Mouse (Mus musculus): ENCODE measurements around the gene Snx5.

The Snx5 gene

GRCm38 (mm10) chr2:144228521-144229346 is 42.0 kb downstream of the Snx5 start:
- DNase-seq: no peak

DNA sequence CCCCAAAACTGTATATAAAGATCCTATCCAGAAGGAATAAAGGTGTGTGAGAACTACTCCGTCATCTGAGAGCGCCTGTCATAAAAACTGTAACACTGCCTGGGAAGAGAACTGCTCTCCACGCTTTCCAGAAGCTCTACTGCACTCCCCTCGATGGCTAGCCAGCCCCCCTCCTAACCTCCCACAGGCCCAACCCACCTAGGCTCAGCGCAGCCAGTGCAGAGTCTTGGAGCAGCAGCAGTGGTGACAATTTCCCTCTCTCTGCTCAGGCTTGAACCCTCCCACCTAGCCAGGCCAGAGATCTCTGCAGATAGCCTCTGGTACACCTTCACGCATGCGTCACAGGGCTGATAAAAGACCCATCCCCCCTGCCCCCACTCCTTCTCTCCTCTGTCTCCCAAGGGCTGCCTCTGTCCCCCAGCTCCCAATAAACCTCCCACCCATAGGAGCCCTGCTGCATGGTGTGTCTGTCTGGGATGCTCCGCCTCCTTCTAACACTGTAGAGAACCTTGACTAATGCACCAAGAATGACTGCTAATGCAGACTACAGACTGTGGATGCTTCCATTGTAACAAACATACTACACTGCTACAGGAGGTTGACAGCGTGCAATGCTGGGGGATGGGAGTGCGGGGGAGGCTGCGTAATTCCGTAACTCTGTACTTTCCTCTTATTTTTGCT is 43.7 kb downstream of the Snx5 start:
- no peak for DNase-seq

DNA sequence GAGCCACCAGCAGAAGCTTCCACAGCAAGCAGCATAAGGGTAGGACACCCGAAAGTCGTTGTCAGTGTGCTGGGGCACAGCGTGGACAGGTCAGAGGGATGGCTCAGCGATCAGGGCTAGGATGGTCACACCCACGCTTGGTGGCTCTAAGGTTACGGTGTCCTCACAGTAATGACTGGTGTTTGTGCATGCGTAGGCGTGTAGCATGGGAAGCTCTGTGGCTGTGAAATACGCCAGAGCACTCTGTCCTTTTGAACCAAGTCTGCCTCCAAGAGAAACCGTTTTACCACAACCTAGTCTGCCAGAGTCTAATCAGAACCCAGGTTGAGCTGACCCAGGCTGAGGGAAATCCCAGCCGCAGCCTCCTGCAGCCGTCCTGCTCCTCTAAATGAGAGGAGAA is 46.4 kb downstream of the Snx5 start:
- DNase-seq: no peak

GRCm38 (mm10) chr2:144215601-144216000 is 55.1 kb downstream of the Snx5 start:
- no peak for DNase-seq

DNA sequence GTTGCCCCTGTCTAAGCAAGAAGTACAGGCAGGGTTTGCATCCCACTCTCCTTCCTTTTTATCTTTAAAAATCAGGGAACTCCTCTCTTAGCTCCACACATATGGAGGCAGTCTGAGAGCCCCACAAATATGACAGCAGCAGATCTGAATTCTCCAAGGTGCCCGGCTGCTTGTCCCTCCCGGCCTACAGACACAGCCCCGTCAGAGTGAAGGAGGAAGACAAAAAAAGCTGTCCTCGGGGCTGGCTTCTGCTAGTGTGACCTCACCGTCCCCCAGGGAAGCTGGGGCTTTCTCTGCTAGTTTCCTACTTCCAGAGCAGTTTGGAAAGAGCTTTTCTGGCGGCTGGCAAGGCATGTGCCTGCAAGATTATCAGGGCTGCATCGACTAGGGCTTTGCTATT is 55.5 kb downstream of the Snx5 start:
- DNase-seq: no peak

GRCm38 (mm10) chr2:144214508-144215185 is 56.1 kb downstream of the Snx5 start:
- no peak for DNase-seq

- DNase-seq: no peak
Observed at GRCm38 (mm10) chr2:144213803-144214202, 56.9 kb downstream of the Snx5 start.

DNA sequence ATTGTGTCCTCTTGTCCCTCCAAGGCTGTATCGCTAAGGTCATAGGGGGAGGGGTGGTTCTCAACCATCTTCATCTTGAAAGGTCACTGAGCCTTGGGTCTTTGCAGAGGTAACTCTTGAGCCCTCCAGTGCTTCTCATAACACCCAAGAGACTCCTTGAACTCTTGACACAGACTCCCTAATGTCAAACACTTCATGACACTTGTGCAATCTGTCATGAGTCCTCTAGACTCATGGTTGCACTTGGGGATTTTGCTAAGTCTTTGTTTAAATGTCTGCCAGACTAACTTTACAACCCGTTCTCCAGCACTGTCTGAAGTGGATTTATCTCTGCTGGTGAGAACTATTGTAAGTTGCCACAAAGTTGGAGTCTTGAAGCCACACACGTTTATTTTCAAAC is 61.3 kb downstream of the Snx5 start:
- DNase-seq: no peak

DNA sequence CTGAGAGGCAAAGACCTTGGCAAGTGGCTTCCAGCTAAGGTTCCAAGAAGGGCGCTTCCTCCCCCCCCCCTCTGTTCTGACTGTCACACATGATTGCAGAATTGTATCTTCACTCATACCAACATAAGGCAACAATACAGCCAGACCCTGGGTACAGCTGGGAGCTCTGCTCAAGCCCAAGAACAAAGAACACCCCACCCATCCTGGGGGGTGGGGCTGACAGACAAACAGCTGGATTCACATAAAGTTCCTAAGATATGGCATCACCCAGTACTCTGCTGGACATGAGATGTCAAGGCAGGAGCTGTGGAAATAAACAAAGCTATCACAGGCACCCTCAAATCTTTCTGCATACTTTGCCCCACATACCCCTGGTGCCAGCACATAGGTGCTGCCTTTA is 63.3 kb downstream of the Snx5 start:
- no peak for DNase-seq

DNA sequence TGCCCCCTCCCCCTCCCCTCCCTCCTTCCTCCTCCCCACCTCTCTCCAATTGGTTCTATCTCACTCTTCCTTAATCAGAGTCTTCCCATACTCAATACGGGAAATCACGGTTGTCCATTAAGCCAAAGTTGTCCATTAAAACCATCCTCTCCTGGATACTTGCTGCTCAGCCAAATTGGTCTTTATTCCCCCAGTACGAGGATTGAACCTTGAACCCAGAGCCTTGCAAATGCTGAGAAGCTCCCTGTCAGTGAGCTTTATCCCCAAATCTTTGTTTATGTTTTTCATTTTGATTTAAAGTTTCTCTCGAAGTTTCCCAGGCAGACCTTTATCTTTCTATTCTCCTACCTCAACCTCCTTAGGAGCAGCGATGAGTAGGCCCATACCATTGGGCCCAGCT is 67.7 kb downstream of the Snx5 start:
- DNase-seq: no peak

DNA sequence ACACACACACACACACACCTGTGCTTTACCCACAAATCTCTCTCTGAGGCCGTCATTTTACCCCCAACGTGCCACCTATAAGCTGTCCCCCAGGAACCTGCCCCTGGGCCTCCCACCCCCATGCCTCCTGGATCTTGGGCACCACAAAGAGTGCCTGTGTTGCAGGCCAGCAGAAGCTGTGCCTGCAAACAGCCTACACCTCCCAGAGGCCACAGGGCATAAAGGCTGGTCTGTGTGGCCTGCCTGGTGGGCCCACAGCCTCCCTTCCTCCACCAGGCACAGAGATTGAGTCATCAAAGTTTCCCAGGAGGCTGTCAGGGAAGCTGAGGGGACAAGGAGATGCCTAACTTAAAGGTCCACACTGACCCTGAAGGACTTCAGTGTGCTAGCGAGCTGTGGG is 68.1 kb downstream of the Snx5 start:
- DNase-seq: no peak

- DNase-seq: no peak
Observed at GRCm38 (mm10) chr2:144202151-144202550, 68.6 kb downstream of the Snx5 start.

Measured in spleen, adult 18-20 months (tissue).